In genomic region chr2:106195170-106195569, GRCm38 (mm10) we compare ENCODE assay signal across 11 mouse cellular contexts.
DNase-seq lines count a peak whose midpoint lies in the region; ATAC-seq and TF ChIP-seq lines count a peak whose summit lies in the region.
"Had no signal": no experiment of that assay in that cellular context is flagged by ENCODE, and none has a peak within 500 bp of the region (broad histone marks: within the 10 kb centered on the region; RNA-seq: fewer than 3 reads in every experiment).

No protein-coding gene starts in this region.

- H3K4me3 ChIP-seq in cerebellum, adult 2 months (replicated peaks; ENCODE audit: insufficient read depth, low read depth, low read length), result peak overlapping the region; percentile 38
- H3K4me3 ChIP-seq in hindbrain, embryonic 12.5 days, result peak overlapping the region; percentile 4; the same call in 1 of the 2 replicates
- no peak overlapping the region for H3K4me3 ChIP-seq in neural tube, embryonic 13.5 days
- H3K4me3 ChIP-seq in left cerebral cortex, adult 2 months, result no peak overlapping the region
- no peak overlapping the region for H3K4me3 ChIP-seq in gastrocnemius, adult 2 months

- DNase-seq in cerebellum, adult 2 months, result peak; percentile 91 to 95
- peak; percentile 24 for DNase-seq in embryo, embryonic 9.5 days (ENCODE audit: extremely low spot score)
- DNase-seq in heart, postnatal 36 days, result no peak
- DNase-seq in left cerebral cortex, adult 2 months (ENCODE audit: extremely low spot score in 1 of 2, low spot score in 2 of 2), result no peak
- no peak for DNase-seq in gastrocnemius, adult 2 months
- DNase-seq: adrenal gland, postnatal 14 days had no signal

- no peak overlapping the region for H3K27ac ChIP-seq in cerebellum, adult 2 months (ENCODE audit: insufficient read depth, low read length)
- no peak overlapping the region for H3K27ac ChIP-seq in hindbrain, embryonic 12.5 days
- no peak overlapping the region for H3K27ac ChIP-seq in neural tube, embryonic 13.5 days (replicated peaks)
- no peak overlapping the region for H3K27ac ChIP-seq in left cerebral cortex, adult 2 months
- no peak overlapping the region for H3K27ac ChIP-seq in gastrocnemius, adult 2 months
- H3K27ac ChIP-seq: kidney, postnatal 0 days had no signal

- 0 out of 2 replicates have a peak, but pooled peaks cover 3% of the 10 kb centered on the region for H3K9me3 ChIP-seq in hindbrain, embryonic 12.5 days (replicated peaks)
- no peaks in the 10 kb centered on the region for H3K9me3 ChIP-seq in neural tube, embryonic 13.5 days
- H3K9me3 ChIP-seq: G1E had no signal

- peak overlapping the region; percentile 64 for H3K4me2 ChIP-seq in hindbrain, embryonic 12.5 days (replicated peaks)
- peak overlapping the region; percentile 66 for H3K4me2 ChIP-seq in neural tube, embryonic 13.5 days

- no peaks in the 10 kb centered on the region; the same call in 1 of the 2 replicates for H3K27me3 ChIP-seq in cerebellum, adult 2 months (ENCODE audit: control insufficient read depth, insufficient read depth, low read length)
- peaks cover 9% of the 10 kb centered on the region; the same call in 1 of the 2 replicates for H3K27me3 ChIP-seq in hindbrain, embryonic 12.5 days
- peaks cover 21% of the 10 kb centered on the region for H3K27me3 ChIP-seq in neural tube, embryonic 13.5 days

- no peak overlapping the region for H3K9ac ChIP-seq in hindbrain, embryonic 12.5 days
- H3K9ac ChIP-seq in neural tube, embryonic 13.5 days, result no peak overlapping the region

- intact Hi-C loops in heart, postnatal 36 days (cut with DNase I), result loop anchor here (10.0 kb wide), 1 partner anchor 860 kb away; no protein-coding TSS in a partner anchor
- intact Hi-C loops in left cerebral cortex, adult 2 months (cut with DNase I), result loop anchor here (2.0 to 10.0 kb wide), 3 partner anchors 530 to 940 kb away; partner anchors contain the start of gene Pax6
- intact Hi-C loops in gastrocnemius, adult 2 months (cut with DNase I), result loop anchor here (2.0 to 10.0 kb wide), 2 partner anchors 580 to 672 kb away; no protein-coding TSS in a partner anchor

- TF ChIP-seq CTCF in cerebellum, adult 2 months (IDR thresholded peaks at IDR 0.05; ENCODE audit: borderline replicate concordance, insufficient read depth, low read depth, low read length), result no peak
- no peak for TF ChIP-seq CTCF in left cerebral cortex, adult 2 months (IDR thresholded peaks at IDR 0.05)
- no peak for TF ChIP-seq CTCF in gastrocnemius, adult 2 months (IDR thresholded peaks at IDR 0.05)

- 4% methylated on average over 7 of the region's 7 CpGs for WGBS in cerebellum, adult 2 months
- WGBS in hindbrain, embryonic 12.5 days, result 6% methylated on average over 7 of the region's 7 CpGs
- 6% methylated on average over 7 of the region's 7 CpGs for WGBS in neural tube, embryonic 13.5 days

- TF ChIP-seq POLR2A in cerebellum, adult 2 months (IDR thresholded peaks at IDR 0.05; ENCODE audit: borderline replicate concordance, insufficient read depth, low read length), result no peak

- H3K36me3 ChIP-seq in hindbrain, embryonic 12.5 days, result no peaks in the 10 kb centered on the region
- H3K36me3 ChIP-seq in neural tube, embryonic 13.5 days, result no peaks in the 10 kb centered on the region
- H3K36me3 ChIP-seq: G1E had no signal

- H3K4me1 ChIP-seq in cerebellum, adult 2 months (ENCODE audit: control insufficient read depth, insufficient read depth, low read length), result peaks cover 2% of the 10 kb centered on the region; the same call in 1 of the 2 replicates
- peaks cover 17% of the 10 kb centered on the region for H3K4me1 ChIP-seq in hindbrain, embryonic 12.5 days
- H3K4me1 ChIP-seq in neural tube, embryonic 13.5 days (replicated peaks), result peaks cover 30% of the 10 kb centered on the region

- ATAC-seq in hindbrain, embryonic 12.5 days (ENCODE audit: low FRiP score), result peak; percentile 35; the same call in 1 of the 2 replicates
- ATAC-seq in neural tube, embryonic 13.5 days (ENCODE audit: low read depth), result peak; percentile 51; the same call in 1 of the 2 replicates
- ATAC-seq in frontal cortex, adult (ENCODE audit: low TSS enrichment), result no peak

Comparison
In these comparisons a context has a peak if more than half of its experiments do, and no peak if none do; other contexts are left out.
1. DNase-seq: peak in cerebellum, adult 2 months (2 of 2) and embryo, embryonic 9.5 days (single experiment); none in heart, postnatal 36 days (0 of 2), left cerebral cortex, adult 2 months (0 of 2) and gastrocnemius, adult 2 months (single experiment).
2. H3K4me3 ChIP-seq: peak in cerebellum, adult 2 months (single experiment) and hindbrain, embryonic 12.5 days (single experiment); none in neural tube, embryonic 13.5 days (single experiment), left cerebral cortex, adult 2 months (single experiment) and gastrocnemius, adult 2 months (single experiment).